Mouse (Mus musculus): ENCODE measurements around the gene Fcgr4. TPM values are rescaled to one million over a fixed set of nuclear protein-coding genes. Genes with fewer than 3 reads are reported as not detected.

The Fcgr4 gene
- total RNA-seq, 2 experiments from 2014 or later: not detected

Small RNA genes lying within 50 kb of the gene (microRNA-seq; reads per million reads assigned to microRNA genes)
- gene Gm27552 (0 reads per million in 2 experiments), gene Mir6546 (0.42 to 0.99 reads per million in 2 experiments)

Other genes starting within 250 kb of the Fcgr4 start
- 10 to 100 TPM; 47.1 to 50.7 TPM for gene Atf6, start 151.1 kb upstream of the Fcgr4 start, total RNA-seq (2021)
- gene Gm26620, start 133.9 kb upstream of the Fcgr4 start, total RNA-seq (2021): under 1 TPM; 0.45 to 0.79 TPM
- 10 to 100 TPM; 15.1 to 16.7 TPM for gene Dusp12, start 133.4 kb upstream of the Fcgr4 start, total RNA-seq (2021)
- gene Fcrlb, start 106.0 kb upstream of the Fcgr4 start, total RNA-seq (2021): under 1 TPM; 0.45 to 0.77 TPM
- not detected for gene Fcrla, start 91.3 kb upstream of the Fcgr4 start, total RNA-seq (2021)
- 1 to 10 TPM; 4.5 to 5.3 TPM for gene Fcgr2b, start 42.4 kb upstream of the Fcgr4 start, total RNA-seq (2021)
- gene Fcgr3, start 46.0 kb downstream of the Fcgr4 start, total RNA-seq (2021): 10 to 100 TPM; 11.1 to 13.2 TPM
- under 1 TPM in 1 of 2 experiments, not detected in 1; 0.79 TPM for gene Cfap126, start 95.0 kb downstream of the Fcgr4 start, total RNA-seq (2021)
- gene Sdhc, start 131.7 kb downstream of the Fcgr4 start, total RNA-seq (2021): 100 to 1,000 TPM; 195 to 207 TPM
- not detected for gene Mpz, start 131.8 kb downstream of the Fcgr4 start, total RNA-seq (2021)
- 100 to 1,000 TPM; 114 to 132 TPM for gene Pcp4l1, start 177.3 kb downstream of the Fcgr4 start, total RNA-seq (2021)
- under 1 TPM; 0.12 to 0.14 TPM for gene Nr1i3, start 195.1 kb downstream of the Fcgr4 start, total RNA-seq (2021)
- gene Tomm40l, start 203.6 kb downstream of the Fcgr4 start, total RNA-seq (2021): 10 to 100 TPM; 84.2 to 90.5 TPM
- 1 to 10 TPM; 1.8 to 3.1 TPM for gene Apoa2, start 206.1 kb downstream of the Fcgr4 start, total RNA-seq (2021)
- 10 to 100 TPM; 13.7 to 14.7 TPM for gene Fcer1g, start 215.4 kb downstream of the Fcgr4 start, total RNA-seq (2021)
- gene Adamts4, start 231.5 kb downstream of the Fcgr4 start, total RNA-seq (2021): 1 to 10 TPM; 5.9 to 8.9 TPM
- gene Ndufs2, start 232.5 kb downstream of the Fcgr4 start, total RNA-seq (2021): 100 to 1,000 TPM; 280 to 286 TPM